Mouse (Mus musculus) activated CD4-positive, CD25-positive, alpha-beta regulatory T cell (primary cell): ENCODE measurements around the gene Brcc3. TPM values are rescaled to one million over a fixed set of nuclear protein-coding genes. Genes with fewer than 3 reads are reported as not detected.

Experiments
- polyA plus RNA-seq, 2 experiments: library from polyadenylated mRNA; unstranded; fragments of 100-300 nt; shearing (Covaris generic); gene quantifications; one replicate each; pipeline ENCODE4 v1.2.1; 2017

The Brcc3 gene
- polyA plus RNA-seq, result 10 to 100 TPM; 52.5 to 58.1 TPM

GRCm38 (mm10) chrX:75415936-75416785 lies at the start of gene Brcc3, which contains the start of the genes Cmc4 and Mtcp1:
TSS of gene Brcc3 (plus strand) at chrX:75416628.
TSS of gene Cmc4 (minus strand) at chrX:75416584.
TSS of gene Mtcp1 (minus strand) at chrX:75416588.

GRCm38 (mm10) chrX:75382195-75382771 lies 34.1 kb upstream of the Brcc3 start, which contains the start of the genes Fundc2 and F8:
TSS of gene Fundc2 (plus strand) at chrX:75382399.
TSS of gene F8 (minus strand) at chrX:75382615.

Other genes with a start within 250 kb of the Brcc3 start
- gene Fundc2, start 34.2 kb upstream of the Brcc3 start, polyA plus RNA-seq, result 10 to 100 TPM; 59.8 to 64.5 TPM
- gene F8, start 34.0 kb upstream of the Brcc3 start, polyA plus RNA-seq, result 1 to 10 TPM; 1.2 to 1.5 TPM
- 10 to 100 TPM; 19.1 to 22.2 TPM for gene Cmc4, start within 50 bp of the Brcc3 start, polyA plus RNA-seq
- gene Mtcp1, start within 50 bp of the Brcc3 start, polyA plus RNA-seq, result 1 to 10 TPM; 6.8 to 8.3 TPM
- 100 to 1,000 TPM; 125 to 136 TPM for gene Vbp1, start 97.7 kb downstream of the Brcc3 start, polyA plus RNA-seq
- gene Rab39b, start 161.6 kb downstream of the Brcc3 start, polyA plus RNA-seq, result 1 to 10 TPM in 1 of 2 experiments, under 1 TPM in 1; 0.57 to 1.4 TPM